Mouse (Mus musculus) NIH3T3 (cell line): ENCODE measurements around the gene Ubtf.

Source experiments
- DNase-seq: peaks from one replicate; pipeline ENCODE4 v3.0.0-alpha.2; 2012; ENCODE audit warnings: low read depth

Ubtf gene

DNA sequence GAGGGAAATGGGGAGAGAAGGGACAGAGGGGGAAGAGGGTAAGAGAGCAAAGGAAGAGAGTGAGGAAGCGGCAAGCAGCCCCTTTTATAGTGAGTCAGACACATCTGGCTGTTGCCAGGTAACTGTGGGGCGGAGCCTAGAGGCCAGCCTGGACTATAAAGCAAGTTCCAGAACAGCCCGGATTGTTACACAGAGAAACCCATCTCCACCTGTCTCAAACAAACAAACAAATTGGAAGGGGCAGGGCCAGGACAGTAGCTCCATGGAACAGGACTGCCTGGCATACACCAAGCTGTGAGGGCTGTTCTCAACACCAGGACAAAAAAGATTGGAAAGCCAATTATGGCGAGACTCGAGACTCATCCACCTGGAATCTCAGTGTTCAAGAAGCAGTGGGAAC is 27.4 kb upstream of the Ubtf start:
- peak; percentile 28 for DNase-seq

DNA sequence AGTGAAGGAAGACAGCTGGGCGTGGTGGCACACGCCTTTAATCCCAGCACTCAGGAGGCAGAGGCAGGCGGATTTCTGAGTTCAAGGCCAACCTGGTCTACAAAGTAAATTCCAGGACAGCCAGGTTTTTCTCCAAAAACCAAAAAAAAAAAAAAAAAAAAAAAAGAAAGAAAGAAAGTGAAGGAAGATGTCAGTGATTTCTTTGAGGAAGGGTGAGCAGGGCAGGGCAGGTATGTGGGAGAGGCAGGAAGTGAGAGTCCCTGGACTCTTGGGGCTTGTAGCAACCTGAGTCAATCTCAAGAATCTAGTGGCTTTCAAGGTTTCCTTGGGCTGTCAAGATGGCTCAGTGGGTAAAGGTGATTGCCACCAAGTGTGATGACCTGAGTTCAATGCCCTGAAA is 24.9 kb upstream of the Ubtf start:
- no peak for DNase-seq

DNA sequence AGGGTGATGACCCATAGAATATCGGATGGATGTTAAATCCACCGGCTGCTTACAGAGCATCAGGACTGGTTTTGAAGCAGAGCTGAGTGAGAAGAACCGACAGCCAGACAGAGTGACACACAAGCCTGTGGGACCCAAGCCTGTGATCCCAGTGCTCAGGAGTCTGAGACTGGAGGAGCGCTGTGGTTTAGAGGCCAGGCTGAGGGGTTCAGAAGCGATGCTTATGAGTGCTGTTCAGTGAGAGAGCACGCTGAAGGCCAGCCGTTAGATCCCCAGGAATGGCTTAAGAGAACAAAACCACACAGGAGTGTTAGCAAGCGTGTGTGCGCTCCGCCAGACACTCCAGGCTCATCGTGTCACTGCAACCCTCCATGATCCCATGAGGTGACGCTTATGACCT is 23.2 kb upstream of the Ubtf start:
- no peak for DNase-seq

DNA sequence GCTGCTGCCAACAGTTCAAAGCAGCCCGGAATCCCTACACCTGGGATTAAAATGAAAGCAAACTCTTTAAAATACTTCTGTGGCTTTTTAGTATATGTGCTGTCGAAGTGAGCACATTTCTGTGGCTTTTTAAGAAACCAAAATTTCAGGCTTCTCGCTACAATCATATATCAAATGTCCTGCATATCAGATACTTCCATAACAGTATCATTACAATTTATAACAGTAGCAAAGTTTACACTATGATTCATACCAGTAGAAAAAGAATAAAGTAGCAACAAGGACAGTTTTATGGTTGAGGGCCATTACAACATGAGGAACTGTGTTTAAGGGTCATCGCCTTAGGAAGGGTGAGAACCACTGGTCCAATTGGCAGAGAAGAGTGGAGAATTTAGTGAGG is 21.6 kb upstream of the Ubtf start:
- no peak for DNase-seq

DNA sequence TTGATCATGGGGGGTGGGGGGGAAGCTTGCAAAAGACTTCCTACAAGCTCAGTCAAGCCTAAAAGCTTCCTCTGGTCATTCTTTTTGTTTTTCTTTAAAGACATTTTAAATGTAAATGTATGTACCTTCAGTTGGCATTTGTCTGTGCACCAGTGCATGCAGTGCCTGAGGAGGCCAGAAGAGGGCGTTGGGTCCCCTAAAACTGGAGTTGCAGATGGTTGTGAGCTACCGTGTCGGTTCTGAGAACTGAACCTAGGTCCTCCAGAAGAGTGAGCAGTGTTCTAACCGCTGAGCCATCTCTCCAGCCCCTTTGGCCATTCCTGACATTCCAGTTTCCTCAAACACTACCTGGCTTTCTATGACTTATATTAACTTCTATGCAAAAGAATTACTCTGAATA is 20.1 kb upstream of the Ubtf start:
- DNase-seq, result peak; percentile 23

DNA sequence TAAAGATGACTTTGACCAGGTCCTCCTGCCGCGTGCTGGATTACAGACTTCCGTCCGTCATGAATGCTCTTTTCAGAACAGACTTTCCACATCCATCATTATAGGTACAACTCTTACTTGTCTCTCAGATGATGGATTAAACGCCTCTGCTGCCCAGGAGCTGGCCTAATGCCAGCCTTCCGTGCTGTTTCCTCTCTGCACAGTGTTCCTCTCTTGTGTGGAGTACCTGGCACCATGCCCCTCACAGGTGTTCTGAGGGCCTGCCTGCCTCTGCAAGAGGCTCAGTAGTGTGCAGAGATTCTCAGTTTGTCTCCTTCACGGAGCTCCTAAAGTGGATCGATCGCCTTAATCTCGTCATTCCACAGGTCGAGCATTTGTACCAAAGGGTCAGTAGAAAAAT is 19.7 kb upstream of the Ubtf start:
- DNase-seq, result no peak

DNA sequence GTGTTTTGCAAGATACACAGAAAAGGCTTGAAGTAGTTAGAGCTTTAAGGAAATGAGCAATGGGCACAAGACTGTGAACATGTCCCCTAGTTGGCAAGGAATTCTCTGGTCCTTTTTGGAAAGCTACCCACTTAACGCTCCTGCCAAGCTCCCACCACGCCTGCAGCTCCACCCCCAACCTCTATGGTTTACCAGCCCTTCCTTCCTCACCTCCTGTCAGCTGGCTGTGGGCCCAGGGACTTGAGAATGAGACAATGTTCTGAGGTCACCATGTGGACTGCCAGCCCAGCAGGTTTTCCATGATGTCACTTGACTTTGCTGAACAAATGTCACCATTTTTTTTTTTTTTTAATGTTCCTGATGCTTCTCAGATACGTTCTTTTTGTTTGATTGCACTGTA is 19.0 kb upstream of the Ubtf start:
- DNase-seq, result peak; percentile 48

DNA sequence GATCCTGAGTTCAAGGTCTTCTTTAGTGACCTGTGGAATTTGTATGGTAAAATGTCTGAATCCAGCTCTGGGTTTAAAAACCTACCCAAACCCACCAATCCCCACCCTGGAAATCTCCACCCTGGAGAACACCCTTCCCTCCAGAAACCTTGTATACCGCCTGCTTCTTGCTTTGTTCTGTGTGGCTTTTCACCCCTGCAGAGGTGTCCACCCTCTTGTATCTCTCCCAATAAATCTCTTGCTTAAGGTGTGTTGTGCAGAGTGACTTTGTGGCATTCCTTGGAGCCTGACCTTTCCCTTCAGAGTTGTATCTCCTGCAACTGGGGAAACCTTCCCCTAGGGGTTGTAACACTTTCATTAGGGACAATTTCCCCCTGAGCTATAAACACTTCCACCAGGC is 18.4 kb upstream of the Ubtf start:
- no peak for DNase-seq

DNA sequence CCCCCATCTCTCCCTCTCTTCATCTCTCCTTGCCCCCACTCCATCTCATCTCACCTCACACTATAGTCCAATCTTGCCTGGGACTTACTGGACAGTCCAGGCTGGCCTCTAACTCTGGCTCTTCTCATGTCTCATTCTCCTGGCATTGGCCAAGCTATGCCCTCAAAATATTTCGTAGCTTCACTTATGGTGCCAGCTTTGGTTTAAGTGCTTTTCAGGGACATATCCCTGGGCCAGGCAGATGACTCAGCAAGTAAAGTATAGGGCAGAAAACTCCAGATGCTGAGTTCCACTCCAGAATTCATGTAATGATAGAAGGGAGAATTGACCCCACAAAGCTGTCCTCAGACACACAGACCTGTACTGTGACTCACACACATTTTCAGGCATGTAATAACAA is 16.6 kb upstream of the Ubtf start:
- peak; percentile 31 for DNase-seq

DNA sequence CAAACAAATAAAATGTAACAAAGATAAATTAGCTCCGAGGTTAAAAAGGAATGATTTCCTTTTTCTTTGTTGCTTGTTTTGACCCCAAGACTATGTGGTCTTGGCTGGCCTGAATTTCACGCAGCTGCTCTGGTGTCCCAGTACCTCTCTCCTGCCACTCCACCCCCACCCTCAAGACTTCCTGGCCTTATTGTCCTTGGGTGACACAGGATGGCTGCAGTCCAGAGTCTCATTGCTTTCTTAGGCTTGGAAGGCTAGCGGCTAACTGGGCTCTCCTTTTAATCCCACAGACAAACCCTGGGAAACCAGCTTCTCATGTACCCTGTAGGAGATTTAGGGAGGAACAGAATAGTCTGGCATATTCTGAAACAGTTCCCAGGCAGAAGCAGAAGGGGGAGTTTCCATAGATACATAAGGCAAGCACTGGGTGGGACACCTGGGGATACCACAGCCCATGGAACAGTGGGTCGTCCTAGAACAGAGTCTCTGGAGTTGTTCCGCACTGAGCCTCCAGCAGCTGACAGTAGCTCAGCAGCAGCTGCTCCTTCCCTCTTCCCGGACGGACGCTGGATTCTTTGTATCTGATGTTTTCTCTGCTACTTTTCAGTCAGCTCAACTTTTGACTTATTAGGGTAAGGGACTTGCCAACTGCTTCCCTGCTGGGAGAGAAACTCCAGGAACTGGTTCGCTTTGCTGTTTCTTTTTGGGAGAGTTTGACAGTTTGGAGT is 15.6 kb upstream of the Ubtf start:
- no peak for DNase-seq

DNA sequence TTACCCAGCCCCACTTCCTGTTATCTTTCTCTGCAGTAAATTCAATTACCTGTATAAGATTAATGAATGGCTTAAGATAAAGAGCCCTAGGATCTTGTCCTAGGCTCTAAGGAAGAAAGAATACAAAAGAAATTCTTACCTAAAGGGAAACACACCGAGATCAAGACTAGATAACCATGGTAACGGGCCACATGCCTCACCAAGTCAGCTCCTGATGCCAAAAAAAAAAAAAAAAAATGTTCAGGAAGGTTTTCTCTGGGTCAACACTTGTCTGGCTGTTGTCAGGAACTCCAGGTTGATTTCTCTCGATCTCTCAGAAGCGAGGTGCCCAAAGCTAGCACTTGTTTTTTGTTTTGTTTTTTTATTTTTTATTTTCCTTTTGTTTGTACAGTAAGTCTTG is 14.5 kb upstream of the Ubtf start:
- DNase-seq, result no peak

DNA sequence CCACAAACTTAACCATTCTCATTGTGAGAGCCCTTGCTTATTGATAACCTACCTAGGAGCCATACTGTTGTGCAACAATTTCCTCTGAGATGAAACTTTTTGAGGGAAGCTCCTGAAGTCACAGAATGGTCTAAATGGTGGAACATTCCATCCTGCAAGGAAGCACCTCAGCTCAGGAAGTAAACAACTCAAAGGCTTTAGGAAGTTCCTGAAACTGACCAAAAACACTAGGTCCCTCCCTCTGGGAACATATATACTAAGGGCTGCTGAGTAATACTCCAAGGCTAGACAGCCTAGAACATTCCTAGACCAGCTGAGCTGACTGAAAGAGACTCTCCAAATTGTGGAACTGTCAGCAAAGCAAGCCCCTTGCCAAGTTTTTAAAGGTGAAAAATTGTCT is 13.5 kb upstream of the Ubtf start:
- DNase-seq, result no peak

DNA sequence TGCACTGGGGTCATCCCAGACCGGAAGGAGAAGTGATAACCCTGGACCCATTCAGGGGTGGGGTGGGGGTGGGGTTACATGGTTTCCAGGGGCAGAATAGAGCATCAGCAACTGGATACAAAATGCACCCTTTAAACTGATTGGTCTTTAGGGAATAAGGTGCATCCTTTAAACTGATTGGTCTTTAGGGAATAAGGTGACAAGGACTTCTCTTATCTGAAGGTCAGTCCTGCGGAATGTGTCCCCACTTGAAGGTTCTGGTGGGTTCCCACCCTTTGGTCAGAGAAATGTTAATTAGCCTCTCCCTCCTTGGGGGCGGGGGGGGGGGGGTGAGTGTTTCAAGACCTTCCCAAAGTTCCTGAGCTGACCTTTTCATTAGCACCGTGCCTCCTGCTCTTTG is 12.3 kb upstream of the Ubtf start:
- no peak for DNase-seq

DNA sequence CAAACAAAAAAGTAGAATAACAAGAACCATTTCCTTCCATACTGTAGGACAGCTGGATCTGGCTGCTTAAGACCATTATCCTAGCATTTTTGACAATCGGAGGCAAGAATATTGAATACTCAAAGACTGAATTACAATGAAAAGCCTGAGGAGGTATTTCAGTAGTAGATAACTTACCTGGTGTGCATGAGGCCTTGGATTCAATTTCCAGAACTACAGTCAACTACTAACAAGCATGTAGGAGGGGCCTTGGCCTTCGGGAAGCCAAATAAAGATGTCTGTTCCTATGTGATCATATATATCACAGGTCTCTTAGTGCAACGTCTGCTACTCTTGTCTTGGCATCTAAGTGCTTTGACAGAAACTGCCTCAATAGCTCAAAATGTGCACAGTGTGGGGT is 10.5 kb upstream of the Ubtf start:
- DNase-seq, result no peak

DNA sequence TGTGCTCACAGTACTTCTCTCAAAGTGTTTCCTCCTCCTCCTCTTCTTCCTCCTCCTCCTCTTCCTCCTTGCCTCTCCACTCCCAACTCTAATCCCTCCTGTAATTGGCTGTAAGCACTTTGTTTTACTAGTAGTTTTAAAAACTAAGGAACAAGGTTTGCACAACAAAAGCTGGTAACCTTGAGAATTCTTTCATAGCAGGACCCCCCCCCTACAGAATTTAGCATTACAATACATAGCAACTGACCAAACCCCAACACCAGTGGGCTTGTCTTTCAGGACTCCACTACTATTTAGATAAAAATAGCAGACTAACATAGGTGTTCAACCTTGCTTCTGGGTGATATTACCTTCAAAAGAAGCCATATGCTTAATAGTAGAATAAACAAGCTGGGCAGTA is 10.0 kb upstream of the Ubtf start:
- DNase-seq, result no peak

DNA sequence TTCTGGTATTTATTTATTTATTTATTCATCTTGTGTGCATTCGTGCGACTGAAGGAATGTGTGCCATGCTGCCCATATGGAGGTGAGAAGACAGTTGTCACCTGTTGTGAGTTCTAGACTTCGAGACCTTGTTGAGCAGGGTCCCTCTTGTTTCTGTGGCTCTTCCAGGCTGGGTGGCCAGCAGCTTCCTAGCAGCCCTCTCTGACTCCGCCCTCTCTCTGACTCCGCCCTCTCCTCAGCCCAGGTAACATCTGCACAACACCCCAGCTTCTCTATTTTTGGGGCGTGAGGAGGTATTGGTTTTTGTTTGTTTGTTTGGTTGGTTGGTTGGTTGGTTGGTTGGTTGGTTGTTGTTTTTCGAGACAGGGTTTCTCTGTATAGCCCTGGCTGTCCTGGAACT is 8.3 kb upstream of the Ubtf start:
- no peak for DNase-seq

DNA sequence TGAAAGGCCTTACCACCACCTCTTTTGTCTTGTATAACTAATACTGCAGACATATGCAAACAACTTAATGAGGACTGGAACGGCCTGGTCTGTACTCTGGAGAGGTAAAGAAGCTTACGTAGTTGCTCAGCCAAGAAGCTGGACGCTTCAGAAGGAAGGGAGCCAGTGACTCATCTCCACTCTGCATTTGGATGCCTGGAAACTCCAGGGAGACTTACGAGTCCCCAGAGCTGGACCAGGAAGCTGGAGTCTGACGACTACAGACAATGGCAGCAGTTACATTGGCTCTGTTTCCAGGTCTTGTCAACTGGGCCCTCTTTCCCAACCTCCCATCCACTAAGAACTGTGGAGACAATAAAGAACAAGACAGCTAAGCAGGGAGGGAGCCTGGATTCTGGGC is 7.7 kb upstream of the Ubtf start:
- peak; percentile 73 for DNase-seq

DNA sequence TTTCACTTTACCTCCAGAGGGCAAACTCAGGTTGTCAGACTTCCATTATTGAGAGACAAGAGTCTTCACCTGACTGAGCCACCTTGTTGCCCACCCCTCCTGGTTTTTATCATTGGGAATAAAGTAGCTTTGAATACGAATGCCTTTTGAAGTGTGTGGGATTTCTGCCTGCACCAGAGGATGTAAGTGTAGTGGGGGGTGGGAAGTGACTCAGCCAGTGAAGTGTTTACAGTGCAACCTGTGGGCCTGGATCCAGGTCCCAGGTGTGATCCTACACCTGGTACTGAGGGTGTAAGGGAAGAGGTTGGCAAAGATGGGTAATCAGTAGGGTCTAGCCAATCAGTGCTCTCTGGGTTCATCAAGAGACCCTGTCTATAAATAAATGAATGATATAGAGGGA is 4.0 kb upstream of the Ubtf start:
- DNase-seq, result no peak

DNA sequence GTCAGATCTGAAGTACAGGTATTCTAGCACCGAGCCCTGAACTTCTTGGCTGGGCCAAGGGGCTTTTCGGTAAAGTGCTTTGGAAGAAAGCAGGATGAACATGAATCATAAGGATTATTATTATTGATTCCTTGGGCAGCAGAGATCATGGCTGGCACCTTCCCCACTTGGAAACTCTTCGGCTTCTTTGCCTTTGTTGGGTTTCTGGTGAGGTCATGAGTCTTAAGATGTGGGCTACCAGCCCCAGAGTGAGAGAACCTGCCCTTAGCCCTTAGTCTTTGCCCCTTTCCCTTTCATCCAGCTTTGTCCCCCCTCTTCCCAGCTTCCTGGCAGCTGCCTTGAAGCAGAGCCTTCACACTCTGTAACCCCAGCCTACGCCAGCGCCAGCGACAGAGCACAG is 2.4 kb upstream of the Ubtf start:
- no peak for DNase-seq

DNA sequence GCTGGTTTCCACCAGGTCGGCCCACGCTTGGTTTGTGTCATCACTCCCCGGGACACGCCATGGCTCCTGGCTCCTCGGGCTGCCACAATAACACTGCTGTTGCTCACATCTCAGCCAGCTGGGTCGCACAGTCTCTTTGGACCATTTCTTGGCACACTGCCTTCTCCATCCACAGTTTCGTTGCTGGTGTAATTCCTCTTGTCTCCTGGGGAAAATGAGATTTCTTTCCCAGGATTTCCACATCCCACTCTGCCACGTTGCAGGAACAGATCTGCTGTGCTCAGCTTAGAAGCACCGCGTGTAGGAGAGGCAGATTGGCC is 1.1 kb upstream of the Ubtf start:
- DNase-seq, result peak; percentile 92

DNA sequence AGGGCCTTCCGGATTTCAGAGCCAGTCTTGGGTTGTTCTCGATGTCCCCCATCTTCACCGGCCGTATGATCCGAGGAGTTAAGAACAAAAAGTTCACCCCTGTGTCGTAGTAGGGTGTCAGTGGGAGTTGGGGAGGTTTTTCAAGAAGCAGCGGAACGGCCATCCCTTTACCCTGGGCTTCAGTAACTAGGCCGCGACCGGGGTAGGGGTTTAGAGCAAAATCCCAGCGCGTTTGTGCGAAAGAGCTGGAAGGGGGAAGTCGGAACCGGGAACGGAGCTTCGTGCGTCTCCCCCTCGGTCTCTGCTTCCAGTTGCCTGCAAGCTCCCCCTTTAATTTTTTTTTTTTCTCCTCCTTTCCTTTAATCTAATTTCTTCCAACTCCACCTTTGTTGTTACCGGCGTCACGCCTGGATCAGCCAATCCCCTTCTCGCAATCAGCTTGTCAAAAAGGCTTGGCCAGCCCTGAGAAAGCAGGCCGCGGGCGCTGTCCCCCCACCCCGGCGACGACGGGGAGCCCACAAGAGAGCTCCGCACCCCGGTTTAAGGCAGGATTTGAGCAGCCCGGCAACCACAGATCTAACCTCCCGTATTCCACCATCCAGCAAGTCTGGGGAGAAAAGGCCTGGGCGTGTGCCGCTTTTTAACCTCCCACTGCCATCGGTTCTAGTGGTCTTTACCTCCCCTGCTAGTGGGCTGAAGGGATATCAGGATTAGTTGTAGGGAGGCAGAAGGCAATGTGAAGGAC is 571 bp upstream of the Ubtf start:
- DNase-seq, result peak; percentile 92

DNA sequence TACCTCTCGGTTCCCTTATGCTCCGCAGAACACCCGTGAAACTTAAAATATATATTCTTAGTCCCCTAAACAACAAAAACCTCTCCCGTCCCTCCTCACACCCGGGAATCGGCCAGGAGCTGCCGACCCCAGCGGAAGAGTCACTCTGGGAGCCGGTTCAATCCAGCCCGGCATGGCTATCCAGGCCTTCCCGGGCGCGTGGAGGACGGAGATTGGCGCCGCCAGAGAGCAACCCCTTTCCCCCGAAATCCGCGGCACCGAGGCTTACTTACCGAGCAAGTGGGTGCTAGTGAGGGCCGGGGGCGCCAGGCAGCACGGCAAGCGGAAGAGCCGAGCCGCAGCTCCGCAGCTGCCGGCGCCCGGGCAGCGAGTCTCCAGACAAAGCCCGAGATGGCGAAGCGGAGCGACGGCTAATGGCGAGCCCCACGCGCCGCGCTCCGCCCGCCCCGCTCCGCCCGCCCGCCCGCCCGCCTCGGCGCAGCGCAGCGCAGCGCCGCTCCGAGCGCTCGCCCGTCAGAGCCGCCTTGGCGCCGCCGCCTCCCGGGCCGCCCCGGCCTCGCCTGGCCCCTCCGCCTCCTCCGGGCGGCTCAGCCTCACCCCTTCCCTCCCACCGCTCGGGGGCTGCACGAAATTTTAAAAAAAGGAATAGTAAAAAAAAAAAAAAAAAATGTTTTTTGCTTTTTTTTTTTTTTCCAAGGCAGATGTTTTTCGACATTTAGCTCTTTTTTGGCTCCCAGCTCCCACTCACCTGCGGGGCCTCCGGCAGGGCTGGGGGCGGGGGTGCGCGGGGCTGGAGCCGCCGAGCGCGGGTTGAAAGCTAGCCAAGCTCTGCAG is 749 bp downstream of the Ubtf start:
- peak; percentile 81 for DNase-seq

DNA sequence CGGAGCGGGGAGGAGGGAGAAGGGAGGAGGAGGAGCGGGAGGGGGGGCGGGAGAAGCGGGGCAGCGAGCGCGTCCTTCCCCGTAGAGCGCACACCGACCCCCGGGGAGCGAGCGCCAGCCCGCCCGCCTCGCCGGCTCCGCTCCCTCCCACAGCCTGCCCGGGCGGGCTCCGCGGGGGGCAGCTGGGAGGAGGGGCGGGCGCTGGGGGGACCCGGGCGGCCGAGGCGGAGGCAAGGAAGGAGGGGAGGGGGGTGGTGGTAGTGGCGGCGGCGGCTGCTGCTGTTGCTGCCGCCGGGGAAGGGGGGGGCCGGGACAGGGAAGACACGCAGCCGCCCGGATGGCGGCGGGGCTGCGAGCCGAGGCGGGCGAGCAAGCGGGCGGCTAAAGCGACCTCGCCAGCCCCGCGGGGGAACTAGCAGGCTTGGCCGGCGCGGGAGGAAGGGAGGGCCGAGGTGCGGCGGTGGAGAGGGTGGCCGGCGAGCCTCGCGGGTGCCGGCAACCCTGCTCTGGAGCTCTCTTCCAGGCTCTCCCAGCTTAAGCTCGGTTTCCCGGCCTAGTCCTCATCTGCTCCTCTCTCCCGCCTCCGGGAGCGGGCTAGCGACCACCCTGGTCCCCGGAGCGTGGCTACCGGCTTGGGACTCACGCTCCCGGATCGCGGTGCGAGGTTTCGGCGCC is 1.5 kb downstream of the Ubtf start:
- peak; percentile 85 for DNase-seq
